Mouse (Mus musculus) intestine, embryonic 15.5 days (tissue): Measurements from ENCODE around the gene Rnf224. TPM values are rescaled to one million over a fixed set of nuclear protein-coding genes. Genes with fewer than 3 reads are reported as not detected.

ENCODE experiments used
- ATAC-seq: fragments of 200-750 bp; cut with Nextera tagmentation; 2 replicates; pipeline ENCODE4 v1.8.0; 2017; ENCODE audit warnings: moderate TSS enrichment, moderate library complexity
- H3K27ac ChIP-seq: fragments of 300-500 bp; sonication (generic); 2 replicates; pipeline ENCODE4 v1.5.1; 2015; ENCODE audit warnings: mild to moderate bottlenecking, inconsistent platforms
- H3K27me3 ChIP-seq: fragments of 300-500 bp; sonication (generic); replicated peaks from 2 replicates; pipeline ENCODE4 v1.6.1; 2015; ENCODE audit warnings: inconsistent platforms
- H3K36me3 ChIP-seq: fragments of 300-500 bp; sonication (generic); 2 replicates; pipeline ENCODE4 v1.6.1; 2015; ENCODE audit warnings: inconsistent platforms
- H3K4me1 ChIP-seq: fragments of 300-500 bp; sonication (generic); replicated peaks from 2 replicates; pipeline ENCODE4 v1.6.1; 2015; ENCODE audit warnings: inconsistent platforms
- H3K4me2 ChIP-seq: fragments of 300-500 bp; sonication (generic); replicated peaks from 2 replicates; pipeline ENCODE4 v1.6.1; 2015; ENCODE audit warnings: mild to moderate bottlenecking, inconsistent platforms
- H3K4me3 ChIP-seq: fragments of 300-500 bp; sonication (generic); replicated peaks from 2 replicates; pipeline ENCODE4 v1.5.1; 2015; ENCODE audit warnings: inconsistent platforms
- H3K9ac ChIP-seq: fragments of 300-500 bp; sonication (generic); 2 replicates; pipeline ENCODE4 v1.6.1; 2015; ENCODE audit warnings: inconsistent platforms
- H3K9me3 ChIP-seq: fragments of 300-500 bp; sonication (generic); 2 replicates; pipeline ENCODE4 v1.6.1; 2016; ENCODE audit warnings: inconsistent platforms
- WGBS: fragments of 180-500 bp; shearing (Covaris S2); methylation state at CpG from one replicate; pipeline ENCODE4 v1.1.7; 2015; 5-methylcytosine and 5-hydroxymethylcytosine counted together
- polyA plus RNA-seq: library from polyadenylated mRNA; unstranded; fragments of >200 nt; fragmentation: Nextera tagmentation; extraction: Ambion mirVana; gene quantifications from 2 replicates; pipeline ENCODE4 v1.2.1, GENCODE M21; 2015

Gene Rnf224
- polyA plus RNA-seq, 1 experiment from 2014 or later, result 0.14 TPM

GRCm38 (mm10) chr2:25197191-25197590 lies 39.4 kb downstream of the Rnf224 start:
- H3K27me3 ChIP-seq, result 0 out of 2 replicates have a peak, but pooled peaks cover 4% of the 10 kb centered on the region
- 25% methylated on average over 2 of the region's 2 CpGs for WGBS
- H3K4me2 ChIP-seq, result peak overlapping the region; percentile 65
- peaks cover 30% of the 10 kb centered on the region for H3K4me1 ChIP-seq
- no peak for ATAC-seq
- H3K27ac ChIP-seq, result peak overlapping the region; percentile 87
- H3K9ac ChIP-seq, result no peak overlapping the region; the same call in 1 of the 2 replicates
- H3K9me3 ChIP-seq, result no peaks in the 10 kb centered on the region
- H3K36me3 ChIP-seq, result peaks cover 21% of the 10 kb centered on the region
- 0 out of 2 replicates have a peak overlapping the region, but pooled peaks have one; percentile 40 for H3K4me3 ChIP-seq

- 9% methylated on average over 8 of the region's 8 CpGs for WGBS
- Histone ChIP-seq H3K4me3 (peak within 1 kb of the TSS; percentile 40), H3K27me3 (0 out of 2 replicates have a peak, but pooled peaks cover 4% of the 10 kb centered on the region), H3K27ac (peak within 1 kb of the TSS; percentile 87), H3K4me1 (peaks cover 30% of the 10 kb centered on the region), H3K9me3 (no peaks in the 10 kb centered on the region), H3K9ac (peak within 1 kb of the TSS; percentile 51), H3K36me3 (peaks cover 18% of the 10 kb centered on the region), H3K4me2 (peak within 1 kb of the TSS; percentile 65)
- ATAC-seq, result peak; percentile 85
Measured at GRCm38 (mm10) chr2:25196172-25196954, 40.2 kb downstream of the Rnf224 start, which contains the start of gene Tor4a. TSS of gene Tor4a (minus strand) at chr2:25196886.

DNA sequence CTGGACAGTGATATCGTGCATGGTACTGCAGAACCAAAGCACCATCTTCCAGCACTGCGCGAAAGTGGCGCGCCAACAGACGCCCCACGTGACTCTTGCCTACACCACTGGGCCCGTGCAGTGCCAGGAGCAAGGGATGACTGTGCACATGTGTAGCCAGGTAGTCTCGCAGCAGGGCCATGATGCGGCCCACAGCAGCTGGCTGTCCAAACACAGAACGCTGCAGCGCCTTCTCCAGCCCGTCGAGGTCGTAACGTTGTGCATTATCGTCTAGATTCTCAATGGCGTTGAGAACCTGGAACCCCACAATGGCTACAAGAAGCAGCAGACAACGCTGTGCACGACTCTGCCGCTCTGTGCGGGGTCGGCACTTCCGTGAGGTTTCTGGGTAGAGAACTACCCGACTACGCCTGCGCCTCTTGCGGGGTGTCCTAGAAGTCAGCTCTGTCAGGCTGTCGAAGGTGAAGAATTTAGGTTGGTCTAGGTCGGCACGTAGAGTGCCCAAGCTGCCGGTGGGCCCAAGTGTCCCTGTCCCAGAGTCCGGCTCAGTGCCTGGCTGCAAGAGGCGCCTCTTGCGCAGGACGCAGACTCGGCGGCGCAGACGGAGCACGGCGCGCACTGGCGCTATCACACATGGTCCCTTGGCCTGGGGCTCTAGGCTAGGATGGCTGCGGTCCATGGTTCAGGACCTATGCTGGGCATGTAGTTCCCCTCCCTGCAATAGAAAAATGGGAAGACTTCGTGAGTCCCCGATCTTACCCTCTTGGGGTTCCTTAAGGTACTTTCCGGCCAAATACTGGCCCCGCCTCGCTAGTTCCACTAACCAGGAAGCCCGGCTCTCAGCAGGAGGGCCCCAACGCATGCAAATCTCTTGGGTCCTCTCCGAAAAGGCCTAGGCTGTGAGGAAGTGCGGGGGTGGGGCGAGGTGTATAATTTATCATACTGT lies 41.1 kb downstream of the Rnf224 start:
- Histone ChIP-seq H3K4me3 (peak overlapping the region; percentile 40), H3K9me3 (no peaks in the 10 kb centered on the region), H3K27ac (peak overlapping the region; percentile 87), H3K9ac (peak overlapping the region; percentile 51), H3K36me3 (peaks cover 9% of the 10 kb centered on the region), H3K4me1 (peaks cover 30% of the 10 kb centered on the region), H3K4me2 (peak overlapping the region; percentile 65), H3K27me3 (0 out of 2 replicates have a peak, but pooled peaks cover 4% of the 10 kb centered on the region)
- peak; percentile 59 for ATAC-seq
- WGBS, result 18% methylated on average over 55 of the region's 55 CpGs

- Histone ChIP-seq H3K4me3 (peak overlapping the region; percentile 40; the same call in 1 of the 2 replicates), H3K9ac (peak overlapping the region; percentile 51; the same call in 1 of the 2 replicates), H3K27ac (peak overlapping the region; percentile 87; the same call in 1 of the 2 replicates), H3K4me2 (peak overlapping the region; percentile 65), H3K4me1 (peaks cover 30% of the 10 kb centered on the region), H3K27me3 (0 out of 2 replicates have a peak, but pooled peaks cover 4% of the 10 kb centered on the region), H3K9me3 (no peaks in the 10 kb centered on the region), H3K36me3 (peaks cover under 1% of the 10 kb centered on the region; the same call in 1 of the 2 replicates)
- ATAC-seq, result no peak
- WGBS, result 81% methylated on average over 17 of the region's 17 CpGs
Measured at GRCm38 (mm10) chr2:25194486-25195171, 42.0 kb downstream of the Rnf224 start.

GRCm38 (mm10) chr2:25194006-25194405 lies 42.6 kb downstream of the Rnf224 start:
- no peak overlapping the region for H3K9ac ChIP-seq
- peak overlapping the region; percentile 65 for H3K4me2 ChIP-seq
- no peak overlapping the region for H3K4me3 ChIP-seq

DNA sequence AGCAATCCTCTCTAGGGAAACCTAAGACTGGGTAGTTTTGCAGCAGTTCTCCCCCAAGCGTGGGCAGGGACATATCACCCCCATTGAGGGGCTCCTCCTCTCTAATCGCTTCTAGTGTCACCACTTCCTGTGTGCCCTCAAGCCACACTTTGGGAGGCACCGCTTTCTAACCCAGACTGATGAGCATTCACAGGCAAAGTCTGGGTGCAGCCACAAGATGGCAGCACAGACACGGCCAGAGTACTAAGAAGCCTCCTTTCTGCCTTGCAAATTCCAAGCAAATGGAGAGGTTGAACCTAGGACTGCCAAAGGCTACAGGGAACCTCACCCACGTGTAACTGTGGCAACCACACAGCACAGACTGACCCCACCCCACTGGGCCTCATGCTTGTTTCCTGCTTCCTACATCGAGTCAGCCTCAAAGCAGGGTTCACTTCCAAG lies 43.2 kb downstream of the Rnf224 start:
- no peak overlapping the region; the same call in 1 of the 2 replicates for H3K4me3 ChIP-seq
- H3K9me3 ChIP-seq, result no peaks in the 10 kb centered on the region
- H3K27ac ChIP-seq, result peak overlapping the region; percentile 87; the same call in 1 of the 2 replicates
- no peaks in the 10 kb centered on the region for H3K36me3 ChIP-seq
- H3K4me1 ChIP-seq, result peaks cover 30% of the 10 kb centered on the region
- H3K9ac ChIP-seq, result no peak overlapping the region
- H3K4me2 ChIP-seq, result peak overlapping the region; percentile 65
- WGBS, result 0% methylated on average over 6 of the region's 6 CpGs
- ATAC-seq, result peak; percentile 80
- H3K27me3 ChIP-seq, result 0 out of 2 replicates have a peak, but pooled peaks cover 4% of the 10 kb centered on the region

More at GRCm38 (mm10) chr2:25194006-25194405, 42.6 kb downstream of the Rnf224 start:
- H3K9me3 ChIP-seq, result no peaks in the 10 kb centered on the region
- ATAC-seq, result no peak
- H3K27me3 ChIP-seq, result 0 out of 2 replicates have a peak, but pooled peaks cover 4% of the 10 kb centered on the region
- H3K27ac ChIP-seq, result peak overlapping the region; percentile 87; the same call in 1 of the 2 replicates
- no peaks in the 10 kb centered on the region for H3K36me3 ChIP-seq
- WGBS, result 68% methylated on average over 5 of the region's 5 CpGs
- H3K4me1 ChIP-seq, result peaks cover 30% of the 10 kb centered on the region

DNA sequence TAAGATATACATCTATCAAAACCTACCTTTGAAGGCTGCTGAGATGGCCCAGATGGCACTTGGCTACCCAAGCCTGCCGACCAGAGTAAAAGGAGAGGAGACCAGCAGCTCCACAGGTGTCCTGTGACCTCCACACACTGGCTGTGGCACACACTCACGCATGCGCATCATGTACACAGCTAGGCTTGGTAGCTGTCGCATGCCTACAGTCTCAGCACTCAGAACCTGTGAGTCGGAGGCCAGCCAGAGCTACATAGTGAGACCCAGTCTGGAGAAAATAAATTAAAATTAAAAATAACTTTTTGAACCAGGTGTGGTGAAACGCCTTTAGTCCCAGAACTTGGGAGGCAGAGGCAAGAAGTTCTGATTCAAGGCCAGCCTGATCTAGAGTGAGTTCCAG lies 48.7 kb downstream of the Rnf224 start:
- Histone ChIP-seq H3K27ac (no peak overlapping the region), H3K36me3 (no peaks in the 10 kb centered on the region), H3K9me3 (no peaks in the 10 kb centered on the region), H3K27me3 (peaks cover 10% of the 10 kb centered on the region), H3K4me2 (no peak overlapping the region), H3K4me3 (no peak overlapping the region), H3K4me1 (peaks cover 12% of the 10 kb centered on the region), H3K9ac (no peak overlapping the region)
- ATAC-seq, result no peak
- 81% methylated on average over 6 of the region's 6 CpGs for WGBS

DNA sequence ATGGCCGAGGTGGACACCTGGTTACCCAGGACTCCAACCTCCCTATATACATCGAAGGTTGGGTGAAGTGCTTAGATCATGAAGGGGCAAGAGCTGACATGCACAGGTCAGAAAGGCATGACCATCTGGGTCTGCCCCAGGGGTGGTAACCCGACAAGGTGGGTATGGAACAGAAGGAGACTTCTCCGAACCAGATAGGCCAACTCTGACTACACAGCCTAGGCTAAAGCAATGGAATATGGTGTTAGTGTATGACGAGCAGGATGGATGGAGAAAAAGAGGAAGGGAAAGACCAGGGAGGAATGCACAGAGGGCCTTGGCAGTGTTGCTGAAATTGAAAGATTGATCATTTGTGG lies 50.0 kb downstream of the Rnf224 start:
- Histone ChIP-seq H3K9me3 (no peaks in the 10 kb centered on the region), H3K27ac (no peak overlapping the region), H3K4me2 (peak overlapping the region; percentile 96), H3K36me3 (no peaks in the 10 kb centered on the region), H3K4me1 (peaks cover 11% of the 10 kb centered on the region), H3K27me3 (peaks cover 14% of the 10 kb centered on the region), H3K9ac (no peak overlapping the region), H3K4me3 (peak overlapping the region; percentile 49; the same call in 1 of the 2 replicates)
- WGBS, result 36% methylated on average over 5 of the region's 5 CpGs
- no peak for ATAC-seq

- ATAC-seq, result peak; percentile 65
- Histone ChIP-seq H3K4me1 (peaks cover 15% of the 10 kb centered on the region), H3K9ac (peak overlapping the region; percentile 61), H3K27ac (peak overlapping the region; percentile 70), H3K4me3 (peak overlapping the region; percentile 49), H3K9me3 (no peaks in the 10 kb centered on the region), H3K36me3 (no peaks in the 10 kb centered on the region), H3K4me2 (peak overlapping the region; percentile 96), H3K27me3 (peaks cover 18% of the 10 kb centered on the region)
- 1% methylated on average over 64 of the region's 64 CpGs for WGBS
Measured at GRCm38 (mm10) chr2:25185625-25186574, 50.7 kb downstream of the Rnf224 start.

- no peak for ATAC-seq
Measured at GRCm38 (mm10) chr2:25184496-25184895, 52.1 kb downstream of the Rnf224 start.

More at GRCm38 (mm10) chr2:25184496-25184895, 52.1 kb downstream of the Rnf224 start:
- peaks cover 28% of the 10 kb centered on the region for H3K27me3 ChIP-seq
- H3K4me3 ChIP-seq, result no peak overlapping the region
- no peak overlapping the region for H3K9ac ChIP-seq
- H3K9me3 ChIP-seq, result no peaks in the 10 kb centered on the region
- H3K36me3 ChIP-seq, result no peaks in the 10 kb centered on the region
- no peak overlapping the region for H3K4me2 ChIP-seq
- H3K27ac ChIP-seq, result no peak overlapping the region
- peaks cover 27% of the 10 kb centered on the region for H3K4me1 ChIP-seq
- 92% methylated on average over 7 of the region's 7 CpGs for WGBS
